Mouse (Mus musculus): ENCODE measurements around the gene Pck2.

Gene Pck2

GRCm38 (mm10) chr14:55527940-55528339 is 12.1 kb upstream of the Pck2 start:
- peak; percentile 83 for DNase-seq (ENCODE audit: low read depth, low spot score)

- DNase-seq (ENCODE audit: low read depth, low spot score), result peak; percentile 81
Observed at GRCm38 (mm10) chr14:55536116-55536745, 3.8 kb upstream of the Pck2 start.

- peak; percentile 27 for DNase-seq (ENCODE audit: low read depth, low spot score)
Observed at GRCm38 (mm10) chr14:55540787-55541321, 788 bp downstream of the Pck2 start.

- no peak for DNase-seq (ENCODE audit: low read depth, low spot score)
Observed at GRCm38 (mm10) chr14:55542268-55542667, 2.2 kb downstream of the Pck2 start.

GRCm38 (mm10) chr14:55544334-55544733 is 4.3 kb downstream of the Pck2 start:
- no peak for DNase-seq (ENCODE audit: low read depth, low spot score)

- peak; percentile 40 for DNase-seq (ENCODE audit: low read depth, low spot score)
Observed at GRCm38 (mm10) chr14:55550191-55550590, 10.1 kb downstream of the Pck2 start.

GRCm38 (mm10) chr14:55551347-55551746 is 11.3 kb downstream of the Pck2 start:
- peak; percentile 86 for DNase-seq (ENCODE audit: low read depth, low spot score)

GRCm38 (mm10) chr14:55551794-55552193 is 11.7 kb downstream of the Pck2 start:
- DNase-seq (ENCODE audit: low read depth, low spot score), result peak; percentile 44

- peak; percentile 53 for DNase-seq (ENCODE audit: low read depth, low spot score)
Observed at GRCm38 (mm10) chr14:55554635-55555034, 14.6 kb downstream of the Pck2 start.

- DNase-seq (ENCODE audit: low read depth, low spot score), result no peak
Observed at GRCm38 (mm10) chr14:55555788-55556187, 15.7 kb downstream of the Pck2 start.

GRCm38 (mm10) chr14:55557003-55557402 is 16.9 kb downstream of the Pck2 start:
- DNase-seq (ENCODE audit: low read depth, low spot score), result peak; percentile 84

- DNase-seq (ENCODE audit: low read depth, low spot score), result no peak
Observed at GRCm38 (mm10) chr14:55557587-55557986, 17.5 kb downstream of the Pck2 start.

- DNase-seq (ENCODE audit: low read depth, low spot score), result no peak
Observed at GRCm38 (mm10) chr14:55558740-55559448, 18.8 kb downstream of the Pck2 start.

GRCm38 (mm10) chr14:55559799-55560201 is 19.7 kb downstream of the Pck2 start, which contains the start of gene Dcaf11:
Gene Dcaf11, plus strand, starts transcription at chr14:55560006.
- DNase-seq (ENCODE audit: low read depth, low spot score), result peak; percentile 98

- peak; percentile 100 for DNase-seq (ENCODE audit: low read depth, low spot score)
Observed at GRCm38 (mm10) chr14:55560202-55561073, 20.4 kb downstream of the Pck2 start, which contains the start of gene A730061H03Rik. Gene A730061H03Rik, minus strand, starts transcription at chr14:55560406.

GRCm38 (mm10) chr14:55561860-55562259 is 21.8 kb downstream of the Pck2 start:
- no peak for DNase-seq (ENCODE audit: low read depth, low spot score)

GRCm38 (mm10) chr14:55563249-55563648 is 23.2 kb downstream of the Pck2 start:
- DNase-seq (ENCODE audit: low read depth, low spot score), result no peak

GRCm38 (mm10) chr14:55565748-55566147 is 25.7 kb downstream of the Pck2 start:
- no peak for DNase-seq (ENCODE audit: low read depth, low spot score)

- DNase-seq (ENCODE audit: low read depth, low spot score), result no peak
Observed at GRCm38 (mm10) chr14:55567496-55567895, 27.4 kb downstream of the Pck2 start.

GRCm38 (mm10) chr14:55570588-55570987 is 30.5 kb downstream of the Pck2 start:
- no peak for DNase-seq (ENCODE audit: low read depth, low spot score)

- no peak for DNase-seq (ENCODE audit: low read depth, low spot score)
Observed at GRCm38 (mm10) chr14:55571760-55572159, 31.7 kb downstream of the Pck2 start.

- no peak for DNase-seq (ENCODE audit: low read depth, low spot score)
Observed at GRCm38 (mm10) chr14:55575302-55575701, 35.2 kb downstream of the Pck2 start, which contains the start of gene Fitm1. Gene Fitm1, plus strand, starts transcription at chr14:55575617.
